Mouse (Mus musculus): ENCODE results near the gene Ndel1. TPM values are rescaled to one million over a fixed set of nuclear protein-coding genes. Genes with fewer than 3 reads are reported as not detected.

Ndel1 gene
- total and polyA plus RNA-seq, 2 experiments from 2014 or later, result 96.2 to 105 TPM

- no peaks in the 10 kb centered on the region for H3K9me3 ChIP-seq (ENCODE audit: low read length)
- no peak overlapping the region for H3K4me3 ChIP-seq (ENCODE audit: low read length)
- no peaks in the 10 kb centered on the region for H3K4me1 ChIP-seq (ENCODE audit: insufficient read depth, low read length)
- no peak overlapping the region for H3K4me2 ChIP-seq (ENCODE audit: low read depth, low read length)
- DNase-seq (ENCODE audit: low spot score) (no peak), ATAC-seq (no peak)
- H3K9ac ChIP-seq (replicated peaks; ENCODE audit: low read length), result no peak overlapping the region
- TF ChIP-seq CTCF (IDR thresholded peaks at IDR 0.05; ENCODE audit: low read depth), result no peak
- WGBS, result 92% methylated on average over 9 of the region's 9 CpGs
- no peak overlapping the region for H3K27ac ChIP-seq
- no peaks in the 10 kb centered on the region for H3K27me3 ChIP-seq (ENCODE audit: insufficient read depth, low read length)
- peaks cover 30% of the 10 kb centered on the region; the same call in 1 of the 2 replicates for H3K36me3 ChIP-seq (ENCODE audit: insufficient read depth, low read length)
Measured at GRCm38 (mm10) chr11:68905665-68906460, 34.2 kb upstream of the Ndel1 start.

GRCm38 (mm10) chr11:68905138-68905531 is 33.5 kb upstream of the Ndel1 start:
- TF ChIP-seq CTCF (IDR thresholded peaks at IDR 0.05; ENCODE audit: low read depth), result no peak
- ATAC-seq (no peak), DNase-seq (ENCODE audit: low spot score) (no peak)
- H3K9me3 ChIP-seq (ENCODE audit: low read length), result no peaks in the 10 kb centered on the region
- H3K9ac ChIP-seq (replicated peaks; ENCODE audit: low read length), result no peak overlapping the region
- no peaks in the 10 kb centered on the region for H3K27me3 ChIP-seq (ENCODE audit: insufficient read depth, low read length)
- WGBS, result 83% methylated on average over 3 of the region's 3 CpGs
- no peak overlapping the region for H3K27ac ChIP-seq
- H3K36me3 ChIP-seq (ENCODE audit: insufficient read depth, low read length), result peaks cover 30% of the 10 kb centered on the region; the same call in 1 of the 2 replicates
- no peak overlapping the region for H3K4me2 ChIP-seq (ENCODE audit: low read depth, low read length)
- no peak overlapping the region for H3K4me3 ChIP-seq (ENCODE audit: low read length)
- H3K4me1 ChIP-seq (ENCODE audit: insufficient read depth, low read length), result no peaks in the 10 kb centered on the region

GRCm38 (mm10) chr11:68904375-68905137 is 32.9 kb upstream of the Ndel1 start:
- Histone ChIP-seq H3K4me1 (ENCODE audit: insufficient read depth, low read length) (no peaks in the 10 kb centered on the region), H3K27me3 (ENCODE audit: insufficient read depth, low read length) (no peaks in the 10 kb centered on the region), H3K27ac (no peak overlapping the region), H3K36me3 (ENCODE audit: insufficient read depth, low read length) (peaks cover 30% of the 10 kb centered on the region; the same call in 1 of the 2 replicates), H3K4me2 (ENCODE audit: low read depth, low read length) (no peak overlapping the region), H3K9me3 (ENCODE audit: low read length) (no peaks in the 10 kb centered on the region), H3K9ac (replicated peaks; ENCODE audit: low read length) (no peak overlapping the region), H3K4me3 (ENCODE audit: low read length) (no peak overlapping the region)
- DNase-seq (ENCODE audit: low spot score), result peak; percentile 88
- ATAC-seq, result 0 out of 2 replicates have a peak, but pooled peaks have one; percentile 28
- WGBS, result 79% methylated on average over 8 of the region's 8 CpGs
- TF ChIP-seq CTCF (IDR thresholded peaks at IDR 0.05; ENCODE audit: low read depth), result peak; percentile 81

DNA sequence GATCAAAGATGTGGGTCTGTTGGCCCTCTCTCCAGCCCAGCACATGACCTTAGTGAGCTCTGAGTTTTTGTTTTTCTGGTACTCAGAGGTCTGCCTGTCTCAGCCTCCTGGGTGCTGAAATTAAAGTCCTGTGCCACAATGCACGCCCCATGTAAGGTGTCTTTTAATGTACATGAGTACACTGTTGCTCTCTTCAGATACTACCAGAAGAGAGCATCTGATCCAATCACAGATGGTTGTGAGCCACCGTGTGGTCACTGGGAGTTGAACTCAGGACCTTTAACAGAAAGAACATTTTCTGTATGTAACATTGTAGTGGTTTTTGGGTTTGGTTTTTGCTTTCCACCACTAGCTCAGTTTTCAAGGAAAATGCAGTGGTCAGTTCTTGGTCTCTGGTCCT is 32.1 kb upstream of the Ndel1 start:
- Histone ChIP-seq H3K27me3 (ENCODE audit: insufficient read depth, low read length) (no peaks in the 10 kb centered on the region), H3K4me2 (ENCODE audit: low read depth, low read length) (no peak overlapping the region), H3K9me3 (ENCODE audit: low read length) (no peaks in the 10 kb centered on the region), H3K4me3 (ENCODE audit: low read length) (no peak overlapping the region), H3K27ac (no peak overlapping the region), H3K9ac (replicated peaks; ENCODE audit: low read length) (no peak overlapping the region), H3K36me3 (ENCODE audit: insufficient read depth, low read length) (peaks cover 30% of the 10 kb centered on the region; the same call in 1 of the 2 replicates), H3K4me1 (ENCODE audit: insufficient read depth, low read length) (no peaks in the 10 kb centered on the region)
- WGBS, result 89% methylated on average over 2 of the region's 2 CpGs
- DNase-seq (ENCODE audit: low spot score) (no peak), ATAC-seq (no peak)
- no peak for TF ChIP-seq CTCF (IDR thresholded peaks at IDR 0.05; ENCODE audit: low read depth)

- no peak for TF ChIP-seq CTCF (IDR thresholded peaks at IDR 0.05; ENCODE audit: low read depth)
- Histone ChIP-seq H3K4me1 (ENCODE audit: insufficient read depth, low read length) (no peaks in the 10 kb centered on the region), H3K9ac (replicated peaks; ENCODE audit: low read length) (peak overlapping the region; percentile 94), H3K9me3 (ENCODE audit: low read length) (no peaks in the 10 kb centered on the region), H3K36me3 (ENCODE audit: insufficient read depth, low read length) (peaks cover 30% of the 10 kb centered on the region; the same call in 1 of the 2 replicates), H3K27ac (no peak overlapping the region), H3K4me2 (ENCODE audit: low read depth, low read length) (peak overlapping the region; percentile 61), H3K4me3 (ENCODE audit: low read length) (peak overlapping the region; percentile 86; the same call in 1 of the 2 replicates), H3K27me3 (ENCODE audit: insufficient read depth, low read length) (no peaks in the 10 kb centered on the region)
- WGBS, result 84% methylated on average over 5 of the region's 5 CpGs
- ATAC-seq (no peak), DNase-seq (ENCODE audit: low spot score) (no peak)
Measured at GRCm38 (mm10) chr11:68902823-68903222, 31.2 kb upstream of the Ndel1 start.

DNA sequence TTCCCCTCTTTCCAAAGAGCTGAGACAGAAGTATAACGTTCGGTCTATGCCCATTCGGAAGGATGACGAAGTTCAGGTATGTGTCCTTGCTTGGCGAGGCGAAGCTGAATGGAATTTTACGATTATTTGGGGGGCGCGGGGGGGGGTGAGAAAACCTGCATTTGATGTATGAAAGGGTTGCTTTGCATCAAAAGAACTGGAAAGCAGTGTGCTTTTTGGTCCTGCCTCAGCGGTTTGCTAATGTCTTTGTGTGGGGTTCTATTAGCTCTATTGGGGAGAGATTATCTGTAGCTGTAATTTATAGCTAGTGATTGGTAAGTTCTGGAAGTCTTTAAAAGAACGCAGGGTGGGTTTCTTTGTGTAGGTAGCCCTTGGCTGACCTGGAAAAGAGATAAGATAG is 30.7 kb upstream of the Ndel1 start:
- Histone ChIP-seq H3K4me1 (ENCODE audit: insufficient read depth, low read length) (no peaks in the 10 kb centered on the region), H3K27me3 (ENCODE audit: insufficient read depth, low read length) (no peaks in the 10 kb centered on the region), H3K4me3 (ENCODE audit: low read length) (peak overlapping the region; percentile 86), H3K4me2 (ENCODE audit: low read depth, low read length) (peak overlapping the region; percentile 61), H3K36me3 (ENCODE audit: insufficient read depth, low read length) (peaks cover 30% of the 10 kb centered on the region; the same call in 1 of the 2 replicates), H3K9ac (replicated peaks; ENCODE audit: low read length) (peak overlapping the region; percentile 94), H3K27ac (no peak overlapping the region), H3K9me3 (ENCODE audit: low read length) (no peaks in the 10 kb centered on the region)
- no peak for ATAC-seq
- no peak for DNase-seq (ENCODE audit: low spot score)
- WGBS, result 8% methylated on average over 11 of the region's 11 CpGs
- no peak for TF ChIP-seq CTCF (IDR thresholded peaks at IDR 0.05; ENCODE audit: low read depth)
